Mouse (Mus musculus) heart, postnatal 36 days (tissue): ENCODE measurements at regions not wholly inside any gene's neighbourhood (a gene's known extent, or its start where the extent isn't known, plus 50 kb on each side); places are given as distances from the start of the nearest gene placed in this dataset.
A peak's percentile ranks its signal among the peaks of the same experiment; 100 is the strongest.

Source experiments
- DNase-seq, 2 experiments: peaks; one replicate each; pipeline ENCODE4 v3.0.0; 2021 to 2022
- intact Hi-C: fragments of 180-260 bp; cut with DNase I; formaldehyde crosslinking; loops from one replicate; pipeline ENCODE4 v1.15.1; 2025

- no peak for DNase-seq
- intact Hi-C loops = no loop called here
Observed at GRCm38 (mm10) chr15:65646470-65646869, 631.8 kb upstream of the Gm21961 start.

- intact Hi-C loops = loop anchor here (5.0 kb wide), 2 partner anchors 877 to 952 kb away; no protein-coding TSS in a partner anchor
- DNase-seq = no peak
Observed at GRCm38 (mm10) chr15:65639484-65639883, 624.8 kb upstream of the Gm21961 start.

DNA sequence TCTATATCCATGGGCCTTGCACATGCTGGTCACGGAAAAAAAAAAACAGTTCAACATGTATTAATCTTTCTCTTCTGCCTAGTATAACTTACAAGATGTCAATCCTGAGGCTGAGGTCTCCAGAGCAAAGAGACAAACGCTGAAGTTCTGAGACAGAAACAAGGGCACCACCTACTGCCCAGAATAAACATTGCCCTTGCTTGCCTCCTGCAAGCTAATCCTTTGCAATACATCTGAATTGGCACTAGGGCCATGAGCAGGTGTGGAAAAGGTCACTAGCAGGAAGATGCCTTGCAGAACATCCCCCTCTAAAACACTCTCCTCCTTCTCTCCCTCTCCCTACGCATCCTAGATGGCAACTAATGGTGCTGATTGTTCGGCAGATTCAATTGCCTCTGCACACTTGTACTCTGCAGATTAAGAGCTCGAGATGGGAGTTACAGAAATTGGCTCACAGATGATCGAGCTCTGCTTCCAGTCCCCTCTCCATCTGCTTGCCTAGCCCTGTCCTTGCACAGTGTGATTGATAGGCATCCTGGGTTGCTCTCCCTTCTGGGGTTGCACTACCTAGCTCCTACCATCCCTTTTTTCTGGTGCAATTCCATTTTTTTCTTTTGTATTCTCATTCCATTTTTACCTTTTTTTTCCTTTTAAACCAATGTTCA is 622.9 kb upstream of the Gm21961 start:
- DNase-seq = peak; percentile 3 to 4
- intact Hi-C loops = loop anchor here (1.0 to 5.0 kb wide), 3 partner anchors 720 to 950 kb away; no protein-coding TSS in a partner anchor

GRCm38 (mm10) chr15:65632440-65632839 is 617.7 kb upstream of the Gm21961 start:
- intact Hi-C loops = no loop called here
- no peak for DNase-seq

- no peak for DNase-seq
- intact Hi-C loops = no loop called here
Observed at GRCm38 (mm10) chr15:65630476-65630875, 615.8 kb upstream of the Gm21961 start.

GRCm38 (mm10) chr15:65592718-65593477 is 578.2 kb upstream of the Gm21961 start:
- DNase-seq = no peak
- intact Hi-C loops = no loop called here

GRCm38 (mm10) chr15:65585566-65585965 is 570.9 kb upstream of the Gm21961 start:
- no peak for DNase-seq
- intact Hi-C loops = no loop called here

DNA sequence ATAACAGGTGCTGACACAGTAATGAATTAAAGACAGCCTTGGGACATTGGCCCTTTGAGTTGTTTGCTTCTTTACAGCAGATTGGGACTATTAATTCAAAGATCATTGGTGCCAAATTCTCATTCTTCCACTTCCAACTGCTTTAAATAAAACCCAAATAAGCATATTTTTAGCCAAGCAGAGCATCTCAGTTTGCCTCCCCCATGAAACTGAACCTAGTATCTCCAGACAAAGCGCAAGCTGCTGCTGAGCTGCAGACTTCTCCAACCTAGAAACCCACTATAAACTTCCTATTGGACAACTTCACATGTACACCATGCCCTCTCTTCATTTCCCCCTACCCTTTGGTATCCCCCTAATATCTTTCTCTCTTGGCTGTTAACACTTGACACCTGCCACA is 564.6 kb upstream of the Gm21961 start:
- intact Hi-C loops = no loop called here
- DNase-seq = no peak

DNA sequence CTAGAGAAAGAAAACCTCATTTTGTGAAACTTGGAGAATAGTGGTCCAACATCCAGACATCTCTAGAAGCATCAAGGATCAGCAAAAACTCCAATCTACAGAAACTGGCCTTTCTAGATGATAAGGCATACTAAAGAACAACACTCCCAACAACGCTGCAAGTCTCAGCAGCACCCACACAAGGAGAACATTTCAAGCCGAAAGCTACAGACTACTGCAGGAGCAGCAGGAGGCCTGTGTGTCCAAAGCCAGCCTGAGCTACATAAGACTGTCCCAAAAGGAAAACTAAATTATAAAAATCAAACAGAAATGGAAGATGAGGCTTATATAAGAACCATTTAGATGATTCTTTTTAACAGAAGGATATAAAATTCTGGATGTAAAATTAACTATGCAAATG is 553.2 kb upstream of the Gm21961 start:
- intact Hi-C loops = no loop called here
- no peak for DNase-seq

DNA sequence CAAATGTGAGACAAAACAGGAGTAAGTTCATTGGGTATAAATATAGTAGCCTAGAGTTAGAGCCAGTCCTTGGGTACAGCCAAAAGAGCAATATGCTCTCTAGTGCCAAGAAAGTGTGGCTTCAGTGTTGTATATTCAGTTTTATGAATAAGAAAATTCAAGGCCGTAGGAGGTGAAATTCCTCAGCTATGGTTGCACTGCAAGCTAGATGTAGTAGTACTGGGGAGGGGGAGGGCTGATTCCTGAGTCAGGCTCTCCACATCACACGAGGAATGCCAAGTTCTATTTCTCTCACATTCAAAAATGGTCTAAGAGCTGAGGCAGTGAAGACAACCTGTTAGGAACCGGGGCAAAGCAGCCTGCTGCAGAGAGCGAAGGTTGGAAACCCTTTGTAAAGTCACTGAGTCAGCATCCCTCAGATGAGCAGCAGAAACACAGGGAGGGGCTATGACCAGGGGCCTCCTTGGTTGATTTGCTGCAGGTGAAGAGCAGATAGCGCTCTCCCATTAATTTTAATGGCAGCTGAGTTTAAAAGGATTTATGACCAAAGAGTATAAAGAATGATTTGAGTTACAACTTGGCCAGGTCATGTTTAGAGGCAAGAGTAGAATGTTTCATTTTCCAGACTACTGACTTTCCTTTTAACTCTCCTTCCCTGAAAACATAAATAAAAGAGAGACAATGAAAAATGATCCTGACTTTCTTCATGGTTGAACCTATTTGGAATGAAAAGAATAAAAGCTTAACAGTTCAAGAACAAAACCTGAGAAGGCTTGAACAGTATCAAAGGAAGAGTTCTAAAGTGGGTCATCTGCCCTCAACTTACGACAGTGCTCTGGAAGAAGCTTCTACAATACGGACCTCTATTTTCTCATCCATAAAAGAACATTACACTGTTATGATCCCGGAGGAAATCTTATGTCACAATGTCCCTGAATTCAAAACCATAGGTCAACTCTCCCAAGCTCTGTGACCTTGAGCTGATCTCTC is 543.4 kb upstream of the Gm21961 start:
- intact Hi-C loops = no loop called here
- no peak for DNase-seq

DNA sequence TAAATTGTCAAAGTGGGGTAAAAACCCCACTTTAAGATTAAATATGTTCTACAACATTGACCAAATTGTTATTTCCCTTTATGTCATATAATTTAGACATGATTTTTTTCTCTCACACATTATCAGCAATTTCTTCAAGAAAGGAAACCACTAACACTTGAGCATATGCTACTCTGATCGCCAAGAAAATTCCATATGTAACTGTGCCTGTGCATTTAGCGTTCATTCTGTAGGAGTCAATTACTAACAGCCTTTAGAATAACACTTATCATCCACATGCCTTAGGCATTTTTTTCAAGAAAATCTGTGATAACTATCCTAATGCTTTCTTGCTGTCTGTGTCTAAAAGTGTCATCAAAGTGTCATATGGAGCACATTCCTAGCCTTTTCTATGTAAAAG is 534.3 kb upstream of the Gm21961 start:
- intact Hi-C loops = no loop called here
- DNase-seq = no peak

- DNase-seq = no peak
Observed at GRCm38 (mm10) chr15:65535606-65536005, 520.9 kb upstream of the Gm21961 start.

GRCm38 (mm10) chr15:65532241-65532640 is 517.5 kb upstream of the Gm21961 start:
- DNase-seq = no peak
- intact Hi-C loops = no loop called here

More at GRCm38 (mm10) chr15:65535606-65536005, 520.9 kb upstream of the Gm21961 start:
- intact Hi-C loops = no loop called here

DNA sequence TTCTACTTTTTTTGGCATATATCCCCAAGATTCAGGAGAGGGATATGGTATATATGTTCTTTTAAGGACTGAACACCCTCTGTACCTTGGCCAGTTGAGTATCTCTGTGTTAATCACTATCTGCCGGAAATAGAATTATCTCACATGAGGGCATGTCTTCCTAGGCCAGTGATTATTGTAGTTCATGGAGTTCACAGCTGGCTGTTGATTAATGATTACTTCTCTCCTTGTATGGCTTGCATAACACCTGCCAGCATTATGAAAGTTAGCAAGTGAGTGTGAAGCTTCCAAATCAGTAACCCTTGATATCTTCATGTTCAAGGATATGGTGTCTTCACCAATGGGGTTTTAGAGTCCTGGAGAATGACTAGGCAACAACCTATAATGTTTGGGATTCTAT is 488.0 kb upstream of the Gm21961 start:
- intact Hi-C loops = no loop called here
- DNase-seq = no peak

- intact Hi-C loops = no loop called here
- DNase-seq = no peak
Observed at GRCm38 (mm10) chr15:65478940-65479339, 464.2 kb upstream of the Gm21961 start.

- intact Hi-C loops = no loop called here
- no peak for DNase-seq
Observed at GRCm38 (mm10) chr15:65455203-65455816, 440.6 kb upstream of the Gm21961 start.

GRCm38 (mm10) chr15:65452258-65453028 is 437.7 kb upstream of the Gm21961 start:
- peak; percentile 25 to 32 for DNase-seq
- intact Hi-C loops = no loop called here

- DNase-seq = no peak
- intact Hi-C loops = no loop called here
Observed at GRCm38 (mm10) chr15:65419736-65420135, 405.0 kb upstream of the Gm21961 start.
